Mouse (Mus musculus): ENCODE measurements around the gene Slc51b. TPM values are rescaled to one million over a fixed set of nuclear protein-coding genes. Genes with fewer than 3 reads are reported as not detected.

Slc51b gene
- total RNA-seq, 2 experiments from 2014 or later, result not detected

GRCm38 (mm10) chr9:65371756-65372155 is 51.0 kb downstream of the Slc51b start:
- no peak for DNase-seq

GRCm38 (mm10) chr9:65365721-65366120 is 57.0 kb downstream of the Slc51b start:
- DNase-seq, result no peak

- no peak for DNase-seq
These were observed 59.1 kb downstream of the Slc51b start for GRCm38 (mm10) chr9:65363684-65364083.

Other genes starting within 250 kb of the Slc51b start
- gene Parp16, start 227.6 kb downstream of the Slc51b start, total RNA-seq (2021), result 1 to 10 TPM; 6.6 to 8.1 TPM
- 100 to 1,000 TPM; 101 to 103 TPM for gene Cilp, start 157.8 kb downstream of the Slc51b start, total RNA-seq (2021)
- gene Clpx, start 128.7 kb downstream of the Slc51b start, total RNA-seq (2021), result 10 to 100 TPM; 61.8 to 64.5 TPM
- 10 to 100 TPM; 11.2 to 13.9 TPM for gene Pdcd7, start 76.9 kb downstream of the Slc51b start, total RNA-seq (2021)
- 1 to 10 TPM in 1 of 2 experiments, under 1 TPM in 1; 0.52 to 1.1 TPM for gene Ubap1l, start 61.9 kb downstream of the Slc51b start, total RNA-seq (2021)
- 10 to 100 TPM in 1 of 2 experiments, 1 to 10 TPM in 1; 8.9 to 10.7 TPM for gene Kbtbd13, start 31.3 kb downstream of the Slc51b start, total RNA-seq (2021)
- gene Rasl12, start 24.4 kb downstream of the Slc51b start, total RNA-seq (2021), result 10 to 100 TPM in 1 of 2 experiments, 1 to 10 TPM in 1; 7.2 to 11.5 TPM
- 1 to 10 TPM; 6.6 to 7.1 TPM for gene Mtfmt, start 12.8 kb upstream of the Slc51b start, total RNA-seq (2021)
- gene Spg21, start 38.0 kb upstream of the Slc51b start, total RNA-seq (2021), result 10 to 100 TPM; 48.1 to 59.8 TPM
- gene Ankdd1a, start 97.2 kb upstream of the Slc51b start, total RNA-seq (2021), result not detected
- 10 to 100 TPM; 11.4 to 17.3 TPM for gene Plekho2, start 157.1 kb upstream of the Slc51b start, total RNA-seq (2021)
- gene Pif1, start 164.2 kb upstream of the Slc51b start, total RNA-seq (2021), result 1 to 10 TPM in 1 of 2 experiments, under 1 TPM in 1; 0.92 to 1.4 TPM
- 1 to 10 TPM; 2.4 to 4.0 TPM for gene Rbpms2, start 206.7 kb upstream of the Slc51b start, total RNA-seq (2021)
- gene Oaz2, start 245.0 kb upstream of the Slc51b start, total RNA-seq (2021), result 100 to 1,000 TPM; 248 to 260 TPM

Measured in gastrocnemius, postnatal 10 days (tissue).